Mouse (Mus musculus) CH12.LX (cell line): ENCODE results near the gene Gm49320. TPM values are rescaled to one million over a fixed set of nuclear protein-coding genes. Genes with fewer than 3 reads are reported as not detected.

Experiments
- DNase-seq: peaks from one replicate; pipeline ENCODE4 v3.0.0-alpha.2; 2013; ENCODE audit errors: extremely low read depth
- H3K27ac ChIP-seq: 2 replicates; pipeline ENCODE4 v1.5.1; 2012; ENCODE audit warnings: low read depth, mild to moderate bottlenecking, control low read depth, moderate library complexity; ENCODE audit not compliant: insufficient read depth
- H3K27me3 ChIP-seq: replicated peaks from 2 replicates; pipeline ENCODE3; 2012; ENCODE audit warnings: inconsistent platforms
- H3K36me3 ChIP-seq, 2 experiments: replicated peaks in 1 of 2; 2 replicates each; pipeline versions ENCODE3 to v1.6.1; 2012; ENCODE audit warnings: inconsistent platforms in 1 of 2, low read length in 1 of 2, mild to moderate bottlenecking in 1 of 2, mixed read lengths in 1 of 2, moderate library complexity in 1 of 2; ENCODE audit not compliant: control insufficient read depth in 1 of 2, insufficient read depth in 1 of 2
- H3K4me1 ChIP-seq, 2 experiments: 2 replicates each; pipeline ENCODE4 v1.6.1; 2012; ENCODE audit warnings: inconsistent platforms in 1 of 2, moderate library complexity in 1 of 2; ENCODE audit not compliant: insufficient read depth in 2 of 2, control insufficient read depth in 1 of 2
- H3K4me2 ChIP-seq: 2 replicates; pipeline ENCODE4 v1.6.1; 2012; ENCODE audit warnings: low read depth, mild to moderate bottlenecking, control low read depth; ENCODE audit not compliant: poor library complexity, insufficient read depth, severe bottlenecking
- H3K4me3 ChIP-seq, 3 experiments: fragments of 150-350 bp in 1 of 3; sonication (generic) in 1 of 3; replicated peaks in 1 of 3; 2 replicates each; pipeline versions ENCODE3 to v1.5.1; 2011 to 2012; ENCODE audit warnings: low read depth in 2 of 3, low read length in 2 of 3, mild to moderate bottlenecking in 2 of 3, moderate library complexity in 2 of 3, control low read depth in 1 of 3, improper control_type of control experiment in 1 of 3, inconsistent platforms in 1 of 3, mixed read lengths in 1 of 3; ENCODE audit not compliant: poor library complexity in 1 of 3
- H3K79me2 ChIP-seq: replicated peaks from 2 replicates; pipeline ENCODE4 v1.6.1; 2012; ENCODE audit warnings: mild to moderate bottlenecking, moderate library complexity; ENCODE audit not compliant: control insufficient read depth, poor library complexity, insufficient read depth, severe bottlenecking; ENCODE audit errors: extremely low read depth
- H3K9ac ChIP-seq: 2 replicates; pipeline ENCODE4 v1.6.1; 2012; ENCODE audit warnings: low read depth, mild to moderate bottlenecking, control low read depth, moderate library complexity; ENCODE audit not compliant: insufficient read depth
- H3K9me3 ChIP-seq: replicated peaks from 2 replicates; pipeline ENCODE3; 2012; ENCODE audit warnings: low read length, inconsistent platforms, mixed read lengths
- BHLHE40 ChIP-seq: IDR thresholded peaks from 2 replicates; pipeline ENCODE4 v1.6.1; 2011; ENCODE audit warnings: mild to moderate bottlenecking, low read depth, low read length, improper control_type of control experiment
- CHD2 ChIP-seq: IDR thresholded peaks from 2 replicates; pipeline ENCODE4 v1.6.1; 2011; ENCODE audit warnings: low read length, improper control_type of control experiment
- CTCF ChIP-seq, 2 experiments: IDR thresholded peaks in 1 of 2; conservative IDR thresholded peaks in 1 of 2; 2 replicates each; pipeline ENCODE4 v1.5.1; 2011 to 2012; ENCODE audit warnings: low read depth in 2 of 2, low read length in 2 of 2, improper control_type of control experiment in 1 of 2, inconsistent platforms in 1 of 2, mild to moderate bottlenecking in 1 of 2, moderate library complexity in 1 of 2
- E2F4 ChIP-seq: IDR thresholded peaks from 2 replicates; pipeline ENCODE4 v1.6.1; 2011; ENCODE audit warnings: low read depth, low read length, improper control_type of control experiment; ENCODE audit not compliant: insufficient replicate concordance
- ELF1 ChIP-seq: IDR thresholded peaks from 2 replicates; pipeline ENCODE4 v1.6.1; 2014; ENCODE audit warnings: low read depth, mild to moderate bottlenecking, inconsistent platforms, low read length, improper control_type of control experiment
- GABPA ChIP-seq: IDR thresholded peaks from 2 replicates; pipeline ENCODE4 v1.6.1; 2012; ENCODE audit warnings: low read depth, low read length, improper control_type of control experiment, inconsistent platforms; ENCODE audit not compliant: insufficient replicate concordance
- KAT2A ChIP-seq: IDR thresholded peaks from 2 replicates; pipeline ENCODE4 v1.6.1; 2012; ENCODE audit warnings: low read length, improper control_type of control experiment, inconsistent platforms; ENCODE audit not compliant: insufficient replicate concordance
- MAX ChIP-seq: IDR thresholded peaks from 2 replicates; pipeline ENCODE4 v1.6.1; 2011; ENCODE audit warnings: low read length, improper control_type of control experiment
- MEF2A ChIP-seq: IDR thresholded peaks from 2 replicates; pipeline ENCODE4 v1.6.1; 2014; ENCODE audit warnings: low read depth, mild to moderate bottlenecking, inconsistent platforms, low read length, improper control_type of control experiment, borderline replicate concordance
- MYC ChIP-seq: IDR thresholded peaks from 2 replicates; pipeline ENCODE4 v1.6.1; 2011; ENCODE audit warnings: low read depth, mild to moderate bottlenecking, improper control_type of control experiment, low read length
- PAX5 ChIP-seq: IDR thresholded peaks from 2 replicates; pipeline ENCODE4 v1.6.1; 2012; ENCODE audit warnings: low read length, inconsistent platforms, mixed read lengths
- POLR2A ChIP-seq: IDR thresholded peaks from 2 replicates; pipeline ENCODE4 v1.6.1; 2011; ENCODE audit warnings: low read depth, mild to moderate bottlenecking, improper control_type of control experiment, low read length
- POLR2AphosphoS2 ChIP-seq: IDR thresholded peaks from 2 replicates; pipeline ENCODE4 v1.6.1; 2011; ENCODE audit warnings: low read depth, low read length, improper control_type of control experiment
- RAD21 ChIP-seq: IDR thresholded peaks from 2 replicates; pipeline ENCODE4 v1.6.1; 2011; ENCODE audit warnings: low read depth, mild to moderate bottlenecking, low read length, improper control_type of control experiment, moderate library complexity
- RCOR1 ChIP-seq: conservative IDR thresholded peaks from 2 replicates; pipeline ENCODE4 v1.6.1; 2012; ENCODE audit warnings: low read depth, mild to moderate bottlenecking, inconsistent platforms, low read length, improper control_type of control experiment
- SMC3 ChIP-seq: IDR thresholded peaks from 2 replicates; pipeline ENCODE4 v1.6.1; 2011; ENCODE audit warnings: low read depth, low read length, improper control_type of control experiment
- UBTF ChIP-seq: IDR thresholded peaks from 2 replicates; pipeline ENCODE4 v1.6.1; 2012; ENCODE audit warnings: low read depth, mild to moderate bottlenecking, inconsistent platforms, low read length, improper control_type of control experiment, moderate library complexity
- USF1 ChIP-seq: IDR thresholded peaks from 2 replicates; pipeline ENCODE4 v1.6.1; 2014; ENCODE audit warnings: low read depth, mild to moderate bottlenecking, inconsistent platforms, low read length, improper control_type of control experiment
- USF2 ChIP-seq: conservative IDR thresholded peaks from 2 replicates; pipeline ENCODE4 v1.6.1; 2011; ENCODE audit warnings: low read depth, low read length, improper control_type of control experiment
- ZC3H11A ChIP-seq: IDR thresholded peaks from 2 replicates; pipeline ENCODE4 v1.6.1; 2012; ENCODE audit warnings: low read depth, mild to moderate bottlenecking, inconsistent platforms, low read length, improper control_type of control experiment
- ZKSCAN1 ChIP-seq: IDR thresholded peaks from 2 replicates; pipeline ENCODE4 v1.6.1; 2012; ENCODE audit warnings: low read depth, inconsistent platforms, low read length, improper control_type of control experiment, borderline replicate concordance
- ZNF384 ChIP-seq: IDR thresholded peaks from 2 replicates; pipeline ENCODE4 v1.6.1; 2012; ENCODE audit warnings: low read depth, low read length, improper control_type of control experiment, inconsistent platforms
- dilution Hi-C: fragments of 300-500 bp; cut with MboI; formaldehyde crosslinking; loops from 2 replicates; pipeline ENCODE4 v1.14.3; 2020; ENCODE audit warnings: low sequenced_read_pairs; ENCODE audit not compliant: extremely low pct_unique_long_range_greater_than_20kb, extremely low pct_ligation_motif_present
- in situ Hi-C: fragments of 300-500 bp; cut with MboI; formaldehyde crosslinking; loops from 3 replicates; pipeline ENCODE4 v1.14.3; 2019; ENCODE audit warnings: low sequenced_read_pairs, low pct_ligation_motif_present, low pct_unique_long_range_greater_than_20kb, mixed read lengths
- polyA plus RNA-seq: library from polyadenylated mRNA; unstranded; fragments of >175 nt; gene quantifications from 2 replicates; pipeline ENCODE4 v1.2.1, GENCODE M21; 2012; ENCODE audit warnings: low read depth; ENCODE audit not compliant: insufficient read length
- total RNA-seq, 2 experiments: library from RNA; depleted of rRNA; stranded (reverse); fragments of 300-350 nt in 1 of 2; fragments of >200 nt in 1 of 2; gene quantifications; 2 replicates each; pipeline ENCODE4 v1.2.3; 2012 to 2014

Gene Gm49320
- total and polyA plus RNA-seq, 3 experiments, result 0.08 to 0.23 (median 0.08) TPM

GRCm38 (mm10) chr8:4276111-4276465 lies 37.4 kb downstream of the Gm49320 start:
- no peak overlapping the region for H3K27ac ChIP-seq
- TF ChIP-seq MYC, result 0 out of 2 replicates have a peak, but pooled peaks have one; percentile 6
- TF ChIP-seq MEF2A, result peak; percentile 0; the same call in 1 of the 2 replicates
- TF ChIP-seq MAX, result 0 out of 2 replicates have a peak, but pooled peaks have one; percentile 52
- no peak for TF ChIP-seq RAD21
- peak overlapping the region; percentile 89 to 99 (median 93) for H3K4me3 ChIP-seq
- dilution Hi-C loops (no loop called here), in situ Hi-C loops (no loop called here)
- no peaks in the 10 kb centered on the region for H3K9me3 ChIP-seq
- peaks cover 4 to 24% of the 10 kb centered on the region in 2 experiments; a peak in 3 of 4 replicates for H3K4me1 ChIP-seq
- H3K4me2 ChIP-seq, result peak overlapping the region; percentile 51; the same call in 1 of the 2 replicates
- no peaks in the 10 kb centered on the region for H3K27me3 ChIP-seq
- peaks cover 19 to 31% of the 10 kb centered on the region in 2 experiments for H3K36me3 ChIP-seq
- H3K9ac ChIP-seq, result peak overlapping the region; percentile 54
- DNase-seq, result no peak
- H3K79me2 ChIP-seq, result peaks cover 25% of the 10 kb centered on the region

GRCm38 (mm10) chr8:4292738-4293137 lies 54.1 kb downstream of the Gm49320 start:
- TF ChIP-seq ZC3H11A (no peak), MYC (no peak), CTCF (conservative IDR thresholded peaks at IDR 0.05 in 1 of 2, IDR thresholded peaks at IDR 0.05 in 1 of 2; ENCODE audit: low read depth in 2 of 2, low read length in 2 of 2) (peak in 1 of 2 experiments; percentile 35; a peak in 2 of 4 replicates), E2F4 (no peak), RCOR1 (no peak), PAX5 (no peak), UBTF (no peak), SMC3 (no peak)
- in situ Hi-C loops, result no loop called here

GRCm38 (mm10) chr8:4297822-4298221 lies 59.2 kb downstream of the Gm49320 start:
- peaks cover 84 to 97% of the 10 kb centered on the region in 2 experiments for H3K36me3 ChIP-seq
- H3K9me3 ChIP-seq, result no peaks in the 10 kb centered on the region
- H3K4me3 ChIP-seq, result no peak overlapping the region
- peaks cover 7% of the 10 kb centered on the region; the same call in 1 of the 2 replicates for H3K79me2 ChIP-seq
- no peaks in the 10 kb centered on the region for H3K4me1 ChIP-seq
- TF ChIP-seq KAT2A (no peak), ZKSCAN1 (no peak), RAD21 (no peak), CHD2 (no peak), GABPA (no peak), USF1 (no peak), SMC3 (no peak), BHLHE40 (no peak), ZNF384 (no peak), MAX (no peak), POLR2A (no peak), PAX5 (no peak), ZC3H11A (no peak), USF2 (no peak), ELF1 (no peak), POLR2AphosphoS2 (no peak)
- H3K4me2 ChIP-seq, result no peak overlapping the region
- dilution Hi-C loops (no loop called here), in situ Hi-C loops (no loop called here)
- no peaks in the 10 kb centered on the region for H3K27me3 ChIP-seq
- no peak overlapping the region for H3K27ac ChIP-seq
- no peak for DNase-seq
- no peak overlapping the region for H3K9ac ChIP-seq

More at GRCm38 (mm10) chr8:4292738-4293137, 54.1 kb downstream of the Gm49320 start:
- Histone ChIP-seq H3K4me2 (no peak overlapping the region), H3K79me2 (0 out of 2 replicates have a peak, but pooled peaks cover 4% of the 10 kb centered on the region), H3K36me3 (peaks cover 74 to 98% of the 10 kb centered on the region in 2 experiments), H3K4me3 (no peak overlapping the region), H3K27ac (no peak overlapping the region), H3K9ac (no peak overlapping the region), H3K9me3 (no peaks in the 10 kb centered on the region), H3K4me1 (no peaks in the 10 kb centered on the region), H3K27me3 (no peaks in the 10 kb centered on the region)
- no peak for DNase-seq
- dilution Hi-C loops, result no loop called here
